Mouse (Mus musculus): Measurements from ENCODE around the gene Olfr1331. TPM values are rescaled to one million over a fixed set of nuclear protein-coding genes. Genes with fewer than 3 reads are reported as not detected.
"Not testable (repeated sequence)": the region's sequence is repeated elsewhere in the genome, so short reads cannot be mapped to it uniquely, and the experiment has no call there.

Olfr1331 gene
- total RNA-seq, 1 experiment, result not detected

DNA sequence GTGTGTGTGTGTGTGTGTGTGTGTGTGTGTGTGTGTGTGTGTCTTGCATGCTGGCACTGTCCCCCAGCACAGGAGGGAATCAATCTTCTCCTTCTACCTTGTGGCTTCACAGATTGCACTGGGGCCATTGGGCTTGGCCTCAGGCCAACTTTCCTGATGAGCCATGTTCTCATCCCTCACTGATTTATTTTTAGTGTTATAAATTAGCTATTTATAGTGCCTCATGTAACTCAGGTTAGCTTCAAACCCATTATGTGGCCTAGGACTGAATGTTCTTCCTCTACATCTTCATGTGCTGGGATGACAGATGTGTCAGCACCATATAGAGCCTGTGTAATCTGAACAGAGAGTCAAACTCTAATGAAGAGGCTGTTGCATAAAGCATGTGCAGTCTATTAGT, 3.1 kb downstream of the Olfr1331 start:
- Histone ChIP-seq H3K36me3 (ENCODE audit: control insufficient read depth, insufficient read depth, low read length, poor library complexity, severe bottlenecking) (no peaks in the 10 kb centered on the region), H3K9me3 (ENCODE audit: control insufficient read depth, insufficient read depth, low read depth, low read length) (no peaks in the 10 kb centered on the region), H3K4me1 (ENCODE audit: control insufficient read depth in 2 of 2, insufficient read depth in 2 of 2, low read length in 2 of 2, poor library complexity in 1 of 2) (no peaks in the 10 kb centered on the region), H3K27ac (ENCODE audit: insufficient read depth, low read depth, low read length, poor library complexity, severe bottlenecking) (no peak overlapping the region), H3K9ac (ENCODE audit: insufficient read depth, low read depth, low read length, poor library complexity, severe bottlenecking) (no peak overlapping the region), H3K4me3 (ENCODE audit: insufficient read depth in 1 of 2, low read depth in 1 of 2, low read length in 2 of 2, poor library complexity in 1 of 2, severe bottlenecking in 1 of 2) (no peak overlapping the region)
- TF ChIP-seq HCFC1 (IDR thresholded peaks at IDR 0.05; ENCODE audit: borderline replicate concordance, insufficient read depth, low read length) (no peak), ZC3H11A (IDR thresholded peaks at IDR 0.05; ENCODE audit: borderline replicate concordance, low read depth, low read length) (no peak), CHD2 (IDR thresholded peaks at IDR 0.05; ENCODE audit: low read depth, low read length) (no peak), MAFK (IDR thresholded peaks at IDR 0.05; ENCODE audit: insufficient read depth, low read depth, low read length) (no peak), ZNF384 (IDR thresholded peaks at IDR 0.05; ENCODE audit: low read depth, low read length) (no peak)
- DNase-seq (ENCODE audit: low read depth, low spot score), result no peak
- in situ Hi-C loops (cut with MboI; ENCODE audit: low sequenced_read_pairs in 2 of 2, unreplicated experiment in 2 of 2), result no loop called here

DNA sequence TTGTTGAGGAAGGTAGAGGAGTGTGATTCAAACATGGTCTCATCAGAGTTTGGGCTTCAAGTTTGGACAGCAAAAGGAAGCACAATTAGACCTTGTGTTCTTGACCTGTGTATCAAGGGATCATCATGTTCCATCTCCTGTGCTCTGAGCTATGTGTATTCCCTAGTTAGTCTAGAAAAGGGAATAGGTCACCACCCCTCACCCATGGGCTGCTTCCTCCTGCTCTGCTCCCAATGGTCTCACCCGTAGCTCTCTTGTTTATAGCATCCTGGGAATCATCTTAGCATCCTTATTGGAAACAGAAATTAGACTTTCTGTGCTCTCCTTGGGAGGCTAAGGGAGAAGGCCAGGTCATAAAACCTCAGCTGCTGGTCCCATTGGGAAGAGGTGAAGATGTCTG, 23.8 kb downstream of the Olfr1331 start, which contains the start of gene Olfr1330:
TSS of gene Olfr1330 (plus strand) at position 301 of the 400 bp plus-strand sequence.
- TF ChIP-seq ZNF384 (IDR thresholded peaks at IDR 0.05; ENCODE audit: low read depth, low read length) (no peak), ZC3H11A (IDR thresholded peaks at IDR 0.05; ENCODE audit: borderline replicate concordance, low read depth, low read length) (no peak), CHD2 (IDR thresholded peaks at IDR 0.05; ENCODE audit: low read depth, low read length) (no peak), MAFK (IDR thresholded peaks at IDR 0.05; ENCODE audit: insufficient read depth, low read depth, low read length) (no peak), HCFC1 (IDR thresholded peaks at IDR 0.05; ENCODE audit: borderline replicate concordance, insufficient read depth, low read length) (no peak)
- H3K4me3 ChIP-seq (ENCODE audit: insufficient read depth in 1 of 2, low read depth in 1 of 2, low read length in 2 of 2, poor library complexity in 1 of 2, severe bottlenecking in 1 of 2), result no peak within 1 kb of the TSS
- H3K27ac ChIP-seq (ENCODE audit: insufficient read depth, low read depth, low read length, poor library complexity, severe bottlenecking), result no peak within 1 kb of the TSS
- in situ Hi-C loops (cut with MboI; ENCODE audit: low sequenced_read_pairs in 2 of 2, unreplicated experiment in 2 of 2), result no loop called here
- H3K36me3 ChIP-seq (ENCODE audit: control insufficient read depth, insufficient read depth, low read length, poor library complexity, severe bottlenecking), result no peaks in the 10 kb centered on the region
- H3K9me3 ChIP-seq (ENCODE audit: control insufficient read depth, insufficient read depth, low read depth, low read length), result no peaks in the 10 kb centered on the region
- H3K9ac ChIP-seq (ENCODE audit: insufficient read depth, low read depth, low read length, poor library complexity, severe bottlenecking), result no peak within 1 kb of the TSS
- H3K4me1 ChIP-seq (ENCODE audit: control insufficient read depth in 2 of 2, insufficient read depth in 2 of 2, low read length in 2 of 2, poor library complexity in 1 of 2), result no peaks in the 10 kb centered on the region
- no peak for DNase-seq (ENCODE audit: low read depth, low spot score)

GRCm38 (mm10) chr4:118901981-118902380, 37.5 kb downstream of the Olfr1331 start:
- TF ChIP-seq MAFK (IDR thresholded peaks at IDR 0.05; ENCODE audit: insufficient read depth, low read depth, low read length) (no peak), HCFC1 (IDR thresholded peaks at IDR 0.05; ENCODE audit: borderline replicate concordance, insufficient read depth, low read length) (no peak), ZC3H11A (IDR thresholded peaks at IDR 0.05; ENCODE audit: borderline replicate concordance, low read depth, low read length) (no peak), CHD2 (IDR thresholded peaks at IDR 0.05; ENCODE audit: low read depth, low read length) (no peak), ZNF384 (IDR thresholded peaks at IDR 0.05; ENCODE audit: low read depth, low read length) (no peak)
- Histone ChIP-seq H3K36me3 (ENCODE audit: control insufficient read depth, insufficient read depth, low read length, poor library complexity, severe bottlenecking) (no peaks in the 10 kb centered on the region), H3K9ac (ENCODE audit: insufficient read depth, low read depth, low read length, poor library complexity, severe bottlenecking) (no peak overlapping the region), H3K9me3 (ENCODE audit: control insufficient read depth, insufficient read depth, low read depth, low read length) (no peaks in the 10 kb centered on the region), H3K27ac (ENCODE audit: insufficient read depth, low read depth, low read length, poor library complexity, severe bottlenecking) (no peak overlapping the region), H3K4me3 (ENCODE audit: insufficient read depth in 1 of 2, low read depth in 1 of 2, low read length in 2 of 2, poor library complexity in 1 of 2, severe bottlenecking in 1 of 2) (no peak overlapping the region), H3K4me1 (ENCODE audit: control insufficient read depth in 2 of 2, insufficient read depth in 2 of 2, low read length in 2 of 2, poor library complexity in 1 of 2) (no peaks in the 10 kb centered on the region; a peak in 1 of 4 replicates)
- DNase-seq (ENCODE audit: low read depth, low spot score), result no peak
- in situ Hi-C loops (cut with MboI; ENCODE audit: low sequenced_read_pairs in 2 of 2, unreplicated experiment in 2 of 2), result no loop called here

DNA sequence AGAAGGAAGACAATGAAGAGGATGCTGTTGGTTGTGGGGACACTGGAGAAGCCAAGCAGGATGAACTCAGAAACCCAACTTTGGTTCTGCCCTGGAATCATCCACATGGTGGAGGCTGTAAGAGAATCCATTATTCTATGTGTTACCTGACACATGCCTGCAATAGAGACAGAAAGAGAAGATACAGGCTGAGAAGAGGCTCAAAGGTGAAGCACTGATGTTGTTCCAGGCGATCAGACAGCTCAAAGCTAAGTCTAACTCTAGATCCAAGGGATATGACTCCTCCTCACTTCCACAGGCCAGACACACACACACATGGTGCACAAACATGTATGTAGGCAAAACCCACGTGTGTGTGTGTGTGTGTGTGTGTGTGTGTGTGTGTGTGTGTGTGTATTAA, 52.9 kb downstream of the Olfr1331 start, which contains the start of gene Olfr1329:
TSS of gene Olfr1329 (minus strand) at position 101 of the 400 bp plus-strand sequence.
- in situ Hi-C loops (cut with MboI; ENCODE audit: low sequenced_read_pairs in 2 of 2, unreplicated experiment in 2 of 2); H3K4me1 ChIP-seq (ENCODE audit: control insufficient read depth in 2 of 2, insufficient read depth in 2 of 2, low read length in 2 of 2, poor library complexity in 1 of 2); H3K9me3 ChIP-seq (ENCODE audit: control insufficient read depth, insufficient read depth, low read depth, low read length); H3K36me3 ChIP-seq (ENCODE audit: control insufficient read depth, insufficient read depth, low read length, poor library complexity, severe bottlenecking); H3K27ac ChIP-seq (ENCODE audit: insufficient read depth, low read depth, low read length, poor library complexity, severe bottlenecking); H3K4me3 ChIP-seq (ENCODE audit: insufficient read depth in 1 of 2, low read depth in 1 of 2, low read length in 2 of 2, poor library complexity in 1 of 2, severe bottlenecking in 1 of 2); DNase-seq (ENCODE audit: low read depth, low spot score); H3K9ac ChIP-seq (ENCODE audit: insufficient read depth, low read depth, low read length, poor library complexity, severe bottlenecking): not testable (repeated sequence)

Other genes with a start within 250 kb of the Olfr1331 start
- gene Cfap57, start 243.9 kb upstream of the Olfr1331 start, total RNA-seq (2012; rRNA removed), result 0.16 and 0.18 TPM in 2 replicates
- 165 and 182 TPM in 2 replicates for gene Ebna1bp2, start 243.8 kb upstream of the Olfr1331 start, total RNA-seq (2012; rRNA removed)
- not detected in 2 replicates for gene Olfr62, start 205.7 kb upstream of the Olfr1331 start, total RNA-seq (2012; rRNA removed)
- gene Olfr1342, start 171.9 kb upstream of the Olfr1331 start, total RNA-seq (2012; rRNA removed), result not detected in 2 replicates
- gene Olfr1341, start 161.1 kb upstream of the Olfr1331 start, total RNA-seq (2012; rRNA removed), result 0.04 TPM in 1 of 2 replicates, not detected in the other
- gene Olfr1340, start 144.5 kb upstream of the Olfr1331 start, total RNA-seq (2012; rRNA removed), result not detected in 2 replicates
- not detected in 2 replicates for gene Olfr1339, start 132.5 kb upstream of the Olfr1331 start, total RNA-seq (2012; rRNA removed)
- not detected in 2 replicates for gene Olfr1338, start 105.9 kb upstream of the Olfr1331 start, total RNA-seq (2012; rRNA removed)
- not detected in 2 replicates for gene Olfr1337, start 82.1 kb upstream of the Olfr1331 start, total RNA-seq (2012; rRNA removed)
- gene Olfr1335, start 54.7 kb upstream of the Olfr1331 start, total RNA-seq (2012; rRNA removed), result not detected in 2 replicates
- gene Olfr1333, start 28.4 kb upstream of the Olfr1331 start, total RNA-seq (2012; rRNA removed), result not detected in 2 replicates
- gene Olfr1330, start 23.9 kb downstream of the Olfr1331 start, total RNA-seq (2012; rRNA removed), result not detected in 2 replicates
- gene Olfr1329, start 52.8 kb downstream of the Olfr1331 start, total RNA-seq (2012; rRNA removed), result not detected in 2 replicates
- 0.11 TPM in 1 of 2 replicates, not detected in the other for gene Olfr1328, start 74.0 kb downstream of the Olfr1331 start, total RNA-seq (2012; rRNA removed)
- gene Lao1, start 96.9 kb downstream of the Olfr1331 start, total RNA-seq (2012; rRNA removed), result not detected in 2 replicates
- gene Slc2a1, start 244.1 kb downstream of the Olfr1331 start, total RNA-seq (2012; rRNA removed), result 526 and 1,358 TPM in 2 replicates

Data from ES-E14 (cell line).